Mouse (Mus musculus) limb, embryonic 15.5 days (tissue): ENCODE results near the gene 1700022I11Rik. TPM values are rescaled to one million over a fixed set of nuclear protein-coding genes. Genes with fewer than 3 reads are reported as not detected.
A peak's percentile ranks its signal among the peaks of the same experiment; 100 is the strongest.

ENCODE experiments used
- ATAC-seq: fragments of 200-750 bp; cut with Nextera tagmentation; 2 replicates; pipeline ENCODE4 v1.8.0; 2017; ENCODE audit warnings: low read depth, moderate TSS enrichment; ENCODE audit not compliant: insufficient number of reproducible peaks, low FRiP score, low TSS enrichment
- H3K27ac ChIP-seq: fragments of 300-500 bp; sonication (generic); 2 replicates; pipeline ENCODE4 v1.5.1; 2015; ENCODE audit warnings: moderate library complexity, mild to moderate bottlenecking, inconsistent platforms
- H3K27me3 ChIP-seq: fragments of 300-500 bp; sonication (generic); 2 replicates; pipeline ENCODE4 v1.6.1; 2015; ENCODE audit warnings: inconsistent platforms
- H3K36me3 ChIP-seq: fragments of 300-500 bp; sonication (generic); 2 replicates; pipeline ENCODE4 v1.6.1; 2015; ENCODE audit warnings: inconsistent platforms
- H3K4me1 ChIP-seq: fragments of 300-500 bp; sonication (generic); 2 replicates; pipeline ENCODE4 v1.6.1; 2015; ENCODE audit warnings: inconsistent platforms
- H3K4me2 ChIP-seq: fragments of 300-500 bp; sonication (generic); 2 replicates; pipeline ENCODE4 v1.6.1; 2015; ENCODE audit warnings: mild to moderate bottlenecking, inconsistent platforms
- H3K4me3 ChIP-seq: fragments of 300-500 bp; sonication (generic); 2 replicates; pipeline ENCODE4 v1.5.1; 2015; ENCODE audit warnings: mild to moderate bottlenecking, inconsistent platforms
- H3K9ac ChIP-seq: fragments of 300-500 bp; sonication (generic); 2 replicates; pipeline ENCODE4 v1.6.1; 2015; ENCODE audit warnings: inconsistent platforms
- H3K9me3 ChIP-seq: fragments of 300-500 bp; sonication (generic); 2 replicates; pipeline ENCODE4 v1.6.1; 2016; ENCODE audit warnings: inconsistent platforms
- WGBS: fragments of 180-500 bp; shearing (Covaris S2); methylation state at CpG from one replicate; pipeline ENCODE4 v1.1.7; 2015; 5-methylcytosine and 5-hydroxymethylcytosine counted together
- polyA plus RNA-seq: library from polyadenylated mRNA; unstranded; fragments of >200 nt; fragmentation: Nextera tagmentation; extraction: Ambion mirVana; gene quantifications from 2 replicates; pipeline ENCODE4 v1.2.1, GENCODE M21; 2015

Gene 1700022I11Rik
- 0.42 and 0.55 TPM in 2 replicates for polyA plus RNA-seq

GRCm38 (mm10) chr4:42969304-42969703 lies at the start of gene 1700022I11Rik:
Gene 1700022I11Rik, plus strand, starts transcription at chr4:42969604.
- Histone ChIP-seq H3K9ac (no peak within 1 kb of the TSS), H3K4me1 (no peaks in the 10 kb centered on the region; the same call in 1 of the 2 replicates), H3K4me2 (no peak within 1 kb of the TSS), H3K4me3 (no peak within 1 kb of the TSS), H3K27me3 (no peaks in the 10 kb centered on the region), H3K9me3 (no peaks in the 10 kb centered on the region), H3K36me3 (no peaks in the 10 kb centered on the region), H3K27ac (no peak within 1 kb of the TSS)
- no peak for ATAC-seq
- 90% methylated on average over 4 of the region's 4 CpGs for WGBS

DNA sequence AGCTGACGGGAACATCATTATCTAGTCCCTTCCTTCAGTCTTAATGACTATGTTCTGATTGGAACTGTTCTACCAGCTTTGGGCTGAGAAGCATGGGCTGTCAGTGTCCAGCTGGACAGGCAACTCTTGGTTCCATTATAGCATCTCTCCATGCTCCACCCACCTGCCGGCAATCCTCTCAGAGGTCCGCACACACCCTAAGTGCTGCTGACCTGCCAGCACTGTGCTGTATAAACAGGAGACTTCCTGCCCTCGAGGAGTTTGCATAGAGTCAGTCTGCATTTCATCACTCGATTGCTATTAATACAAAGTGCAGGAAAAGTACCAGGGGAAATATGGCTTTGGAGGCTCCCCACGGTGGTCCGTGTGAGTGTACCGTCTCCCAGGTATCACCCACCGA lies 48.7 kb upstream of the 1700022I11Rik start:
- no peak overlapping the region for H3K27ac ChIP-seq
- H3K4me3 ChIP-seq: no peak overlapping the region
- 80% methylated on average over 9 of the region's 9 CpGs for WGBS
- H3K4me1 ChIP-seq: peaks cover 10% of the 10 kb centered on the region
- no peaks in the 10 kb centered on the region for H3K9me3 ChIP-seq
- H3K27me3 ChIP-seq: peaks cover 44% of the 10 kb centered on the region
- no peak overlapping the region for H3K4me2 ChIP-seq
- no peaks in the 10 kb centered on the region for H3K36me3 ChIP-seq
- no peak for ATAC-seq
- no peak overlapping the region for H3K9ac ChIP-seq

- no peaks in the 10 kb centered on the region for H3K9me3 ChIP-seq
- peaks cover 8% of the 10 kb centered on the region for H3K4me1 ChIP-seq
- H3K27me3 ChIP-seq: peaks cover 36% of the 10 kb centered on the region
- no peak overlapping the region for H3K4me2 ChIP-seq
- H3K4me3 ChIP-seq: no peak overlapping the region
- ATAC-seq: no peak
- no peak overlapping the region for H3K27ac ChIP-seq
- WGBS: 76% methylated on average over 2 of the region's 2 CpGs
- no peak overlapping the region for H3K9ac ChIP-seq
- no peaks in the 10 kb centered on the region for H3K36me3 ChIP-seq
Measured at GRCm38 (mm10) chr4:42921536-42921935, 47.9 kb upstream of the 1700022I11Rik start.

GRCm38 (mm10) chr4:42922056-42922455 lies 47.3 kb upstream of the 1700022I11Rik start:
- no peak overlapping the region for H3K4me3 ChIP-seq
- WGBS: 59% methylated on average over 6 of the region's 6 CpGs
- H3K27me3 ChIP-seq: peaks cover 31% of the 10 kb centered on the region
- no peak overlapping the region for H3K27ac ChIP-seq
- no peak for ATAC-seq
- H3K9ac ChIP-seq: no peak overlapping the region
- no peaks in the 10 kb centered on the region for H3K9me3 ChIP-seq
- H3K4me2 ChIP-seq: no peak overlapping the region
- no peaks in the 10 kb centered on the region for H3K36me3 ChIP-seq
- H3K4me1 ChIP-seq: peaks cover 4% of the 10 kb centered on the region

DNA sequence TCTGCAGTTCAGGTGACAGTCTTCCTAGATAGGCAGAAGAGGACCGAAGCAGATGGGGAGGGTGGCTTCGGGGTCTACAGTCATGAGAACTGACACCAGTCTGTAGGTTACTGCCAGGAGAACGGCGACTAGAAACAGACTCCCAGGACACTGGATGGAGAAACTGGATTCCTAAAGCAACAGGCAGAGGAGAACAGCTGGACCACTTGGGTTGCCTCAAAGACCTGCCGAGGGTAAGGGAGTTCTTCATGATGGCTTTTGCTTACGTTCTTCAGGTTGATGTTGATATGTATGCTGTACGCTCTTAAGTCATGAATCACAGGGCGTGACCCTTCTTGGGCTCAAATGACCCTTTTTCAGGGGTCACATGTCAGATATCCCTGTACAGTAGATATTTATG lies 46.9 kb upstream of the 1700022I11Rik start:
- H3K27me3 ChIP-seq: peaks cover 27% of the 10 kb centered on the region
- H3K36me3 ChIP-seq: no peaks in the 10 kb centered on the region
- H3K9me3 ChIP-seq: no peaks in the 10 kb centered on the region
- no peak overlapping the region for H3K9ac ChIP-seq
- H3K27ac ChIP-seq: no peak overlapping the region
- H3K4me1 ChIP-seq: peaks cover under 1% of the 10 kb centered on the region
- H3K4me2 ChIP-seq: no peak overlapping the region
- no peak for ATAC-seq
- WGBS: 84% methylated on average over 8 of the region's 8 CpGs
- H3K4me3 ChIP-seq: no peak overlapping the region

GRCm38 (mm10) chr4:42924095-42924710 lies 45.2 kb upstream of the 1700022I11Rik start:
- H3K4me3 ChIP-seq: no peak overlapping the region
- 78% methylated on average over 13 of the region's 13 CpGs for WGBS
- H3K9me3 ChIP-seq: no peaks in the 10 kb centered on the region
- H3K9ac ChIP-seq: no peak overlapping the region
- no peaks in the 10 kb centered on the region for H3K4me1 ChIP-seq
- ATAC-seq: no peak
- H3K27me3 ChIP-seq: peaks cover 10% of the 10 kb centered on the region
- H3K4me2 ChIP-seq: no peak overlapping the region
- no peak overlapping the region for H3K27ac ChIP-seq
- H3K36me3 ChIP-seq: no peaks in the 10 kb centered on the region

- no peak overlapping the region for H3K27ac ChIP-seq
- no peaks in the 10 kb centered on the region for H3K4me1 ChIP-seq
- no peaks in the 10 kb centered on the region for H3K9me3 ChIP-seq
- H3K36me3 ChIP-seq: no peaks in the 10 kb centered on the region
- no peak overlapping the region for H3K4me2 ChIP-seq
- ATAC-seq: no peak
- H3K9ac ChIP-seq: no peak overlapping the region
- H3K27me3 ChIP-seq: peaks cover 16% of the 10 kb centered on the region
- 77% methylated on average over 5 of the region's 5 CpGs for WGBS
- H3K4me3 ChIP-seq: no peak overlapping the region
Measured at GRCm38 (mm10) chr4:42928209-42928608, 41.2 kb upstream of the 1700022I11Rik start.

DNA sequence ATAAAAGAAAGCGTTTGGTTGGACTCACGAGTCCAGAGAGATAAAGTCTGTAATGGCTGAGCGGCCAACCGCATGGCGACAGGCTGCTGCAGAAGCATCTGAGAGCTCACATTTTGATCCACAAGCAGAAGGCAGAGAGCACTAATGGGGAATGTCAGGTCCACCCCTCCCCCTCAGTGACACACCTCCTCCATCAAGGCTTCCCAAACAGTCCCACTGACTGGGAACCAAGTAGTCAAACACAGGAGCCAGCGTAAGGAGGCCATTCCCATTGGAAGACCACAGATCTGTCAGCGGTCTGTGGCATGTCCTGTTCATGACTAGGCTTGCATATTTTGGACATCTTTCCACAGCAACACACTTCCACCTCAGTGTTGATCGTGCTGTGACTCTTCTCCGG lies 40.5 kb upstream of the 1700022I11Rik start:
- WGBS: 87% methylated on average over 9 of the region's 9 CpGs
- no peak for ATAC-seq
- H3K36me3 ChIP-seq: no peaks in the 10 kb centered on the region
- peaks cover 6% of the 10 kb centered on the region for H3K4me1 ChIP-seq
- no peak overlapping the region for H3K27ac ChIP-seq
- H3K9ac ChIP-seq: no peak overlapping the region
- H3K4me3 ChIP-seq: no peak overlapping the region
- no peak overlapping the region for H3K4me2 ChIP-seq
- H3K27me3 ChIP-seq: peaks cover 20% of the 10 kb centered on the region
- no peaks in the 10 kb centered on the region for H3K9me3 ChIP-seq

DNA sequence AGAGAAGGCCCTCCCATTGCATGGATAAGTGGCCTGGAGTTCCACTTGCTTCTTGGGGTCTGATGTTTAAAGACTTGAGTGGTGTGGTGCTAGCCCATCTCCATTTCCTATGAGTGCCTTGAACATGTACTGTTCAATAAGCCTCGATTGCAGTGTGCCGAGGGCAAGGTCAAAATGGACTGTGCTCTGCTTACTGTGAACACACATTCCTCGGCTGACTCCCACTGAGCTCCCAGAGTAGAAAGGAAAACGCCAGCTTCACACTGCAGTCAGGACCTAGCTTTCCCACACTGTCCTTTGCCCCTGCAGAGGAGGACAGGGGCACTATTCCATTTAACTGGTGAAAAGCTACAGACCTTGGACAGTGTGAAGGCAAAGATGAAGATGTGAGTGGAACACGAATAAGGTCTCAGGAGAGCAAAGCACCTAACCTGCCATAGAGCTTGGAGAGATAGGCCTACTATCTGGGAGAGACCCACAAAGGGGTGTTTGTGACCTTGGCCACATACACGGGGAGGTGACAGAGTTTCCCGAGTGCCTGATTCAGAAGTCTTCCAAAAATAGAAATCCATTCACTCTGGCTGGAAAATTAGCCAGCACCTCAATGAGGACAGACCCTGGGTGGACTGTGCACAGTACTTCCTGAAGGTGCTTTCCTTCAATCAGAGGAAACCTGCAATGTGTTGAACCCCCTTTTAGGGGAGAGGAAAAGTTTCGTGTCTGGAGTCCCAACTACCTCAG lies 37.0 kb upstream of the 1700022I11Rik start:
- Histone ChIP-seq H3K27me3 (peaks cover 36% of the 10 kb centered on the region), H3K27ac (no peak overlapping the region), H3K4me1 (peaks cover 6% of the 10 kb centered on the region), H3K4me3 (no peak overlapping the region), H3K4me2 (no peak overlapping the region), H3K36me3 (no peaks in the 10 kb centered on the region), H3K9me3 (no peaks in the 10 kb centered on the region), H3K9ac (no peak overlapping the region)
- no peak for ATAC-seq
- WGBS: 71% methylated on average over 8 of the region's 8 CpGs

DNA sequence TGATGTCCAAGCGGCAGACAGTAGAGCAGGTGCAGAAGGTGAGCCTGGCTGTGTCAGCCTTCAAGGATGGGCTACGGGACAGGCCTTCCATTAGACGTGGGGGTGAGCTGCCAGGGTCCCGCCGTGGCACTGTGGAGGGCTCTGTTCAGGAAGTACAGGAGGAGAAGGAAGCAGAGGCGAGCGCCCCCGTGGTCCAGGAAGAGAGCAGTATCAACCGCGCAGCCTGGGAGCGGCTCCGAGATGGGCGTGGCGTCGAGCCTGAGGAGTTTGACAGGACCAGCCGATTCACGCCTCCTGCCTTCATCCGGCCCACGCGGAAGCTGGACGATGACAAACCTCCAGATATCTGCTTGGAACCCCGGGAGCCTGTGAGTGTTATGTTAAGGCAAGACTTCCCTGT lies 35.8 kb upstream of the 1700022I11Rik start:
- 0 out of 2 replicates have a peak, but pooled peaks have one; percentile 69 for ATAC-seq
- no peaks in the 10 kb centered on the region for H3K36me3 ChIP-seq
- H3K4me3 ChIP-seq: peak overlapping the region; percentile 21; the same call in 1 of the 2 replicates
- H3K4me1 ChIP-seq: peaks cover 6% of the 10 kb centered on the region
- H3K27me3 ChIP-seq: peaks cover 45% of the 10 kb centered on the region
- no peak overlapping the region for H3K27ac ChIP-seq
- 8% methylated on average over 22 of the region's 22 CpGs for WGBS
- no peaks in the 10 kb centered on the region for H3K9me3 ChIP-seq
- peak overlapping the region; percentile 46 for H3K4me2 ChIP-seq
- H3K9ac ChIP-seq: no peak overlapping the region

DNA sequence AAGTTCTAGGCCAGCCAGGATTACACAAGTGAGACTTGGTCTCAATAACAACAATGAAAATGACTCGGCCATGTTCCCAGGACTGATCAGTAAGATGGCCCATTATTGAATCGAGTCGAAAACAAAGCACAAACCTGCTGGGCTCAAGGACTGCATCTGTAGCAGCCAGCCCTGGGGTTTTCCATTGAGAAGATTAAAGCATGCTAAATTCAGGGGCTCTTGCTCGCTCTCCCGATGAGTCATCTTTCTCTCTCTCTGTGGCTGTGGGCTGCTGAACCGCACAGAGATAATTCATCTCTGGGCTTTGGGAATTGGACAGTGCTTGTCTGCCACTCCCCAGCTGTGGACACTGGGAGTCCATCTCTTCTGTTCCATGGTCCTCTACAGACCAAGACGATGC lies 28.0 kb upstream of the 1700022I11Rik start:
- Histone ChIP-seq H3K4me1 (no peaks in the 10 kb centered on the region), H3K4me2 (no peak overlapping the region), H3K4me3 (no peak overlapping the region), H3K9ac (no peak overlapping the region), H3K9me3 (no peaks in the 10 kb centered on the region), H3K27me3 (peaks cover 33% of the 10 kb centered on the region), H3K36me3 (no peaks in the 10 kb centered on the region), H3K27ac (no peak overlapping the region)
- WGBS: 82% methylated on average over 7 of the region's 7 CpGs
- no peak for ATAC-seq

- Histone ChIP-seq H3K9me3 (no peaks in the 10 kb centered on the region), H3K4me2 (no peak overlapping the region), H3K27ac (no peak overlapping the region), H3K9ac (no peak overlapping the region), H3K4me3 (no peak overlapping the region), H3K27me3 (peaks cover 28% of the 10 kb centered on the region), H3K36me3 (no peaks in the 10 kb centered on the region), H3K4me1 (no peaks in the 10 kb centered on the region)
- 69% methylated on average over 5 of the region's 5 CpGs for WGBS
- no peak for ATAC-seq
Measured at GRCm38 (mm10) chr4:42943341-42943740, 26.1 kb upstream of the 1700022I11Rik start.
